Mouse (Mus musculus) MEL (cell line): ENCODE measurements around the gene Fxn. TPM values are rescaled to one million over a fixed set of nuclear protein-coding genes. Genes with fewer than 3 reads are reported as not detected.

Experiments used
- DNase-seq: peaks from one replicate; pipeline ENCODE4 v3.0.0; 2011; ENCODE audit warnings: low read depth, low spot score
- H3K27ac ChIP-seq: 2 replicates; pipeline ENCODE4 v1.5.1; 2012; ENCODE audit warnings: low read depth, mild to moderate bottlenecking, control low read depth, low read length, moderate library complexity; ENCODE audit not compliant: control insufficient read depth
- H3K27me3 ChIP-seq, 2 experiments: fragments of 150-350 bp in 1 of 2; sonication (generic) in 1 of 2; 2 replicates each; pipeline ENCODE4 v1.6.1; 2012; ENCODE audit warnings: low read length in 2 of 2, mild to moderate bottlenecking in 2 of 2, improper control_type of control experiment in 1 of 2, moderate library complexity in 1 of 2; ENCODE audit not compliant: insufficient read depth in 2 of 2, control insufficient read depth in 1 of 2
- H3K36me3 ChIP-seq, 2 experiments: 2 replicates each; pipeline ENCODE4 v1.6.1; 2012 to 2014; ENCODE audit warnings: low read length in 2 of 2, improper control_type of control experiment in 1 of 2, inconsistent platforms in 1 of 2, mild to moderate bottlenecking in 1 of 2; ENCODE audit not compliant: insufficient read depth in 2 of 2, control insufficient read depth in 1 of 2
- H3K4me1 ChIP-seq, 2 experiments: fragments of 150-350 bp in 1 of 2; sonication (generic) in 1 of 2; 2 replicates each; pipeline ENCODE4 v1.6.1; 2012; ENCODE audit warnings: low read length in 2 of 2, improper control_type of control experiment in 1 of 2, mild to moderate bottlenecking in 1 of 2; ENCODE audit not compliant: insufficient read depth in 2 of 2, control insufficient read depth in 1 of 2
- H3K4me3 ChIP-seq, 2 experiments: fragments of 150-350 bp in 1 of 2; sonication (generic) in 1 of 2; 2 replicates each; pipeline ENCODE4 v1.5.1; 2012; ENCODE audit warnings: low read depth in 2 of 2, low read length in 2 of 2, mild to moderate bottlenecking in 2 of 2, moderate library complexity in 2 of 2, control low read depth in 1 of 2, improper control_type of control experiment in 1 of 2; ENCODE audit not compliant: control insufficient read depth in 1 of 2, insufficient read depth in 1 of 2
- H3K79me2 ChIP-seq: 2 replicates; pipeline ENCODE4 v1.6.1; 2012; ENCODE audit warnings: mild to moderate bottlenecking, low read length, moderate library complexity; ENCODE audit not compliant: control insufficient read depth, poor library complexity, insufficient read depth
- H3K9ac ChIP-seq: 2 replicates; pipeline ENCODE4 v1.6.1; 2012; ENCODE audit warnings: low read depth, mild to moderate bottlenecking, control low read depth, low read length, moderate library complexity; ENCODE audit not compliant: control insufficient read depth, poor library complexity, severe bottlenecking
- H3K9me3 ChIP-seq: fragments of 150-350 bp; sonication (generic); replicated peaks from 2 replicates; pipeline ENCODE4 v1.6.1; 2012; ENCODE audit warnings: mild to moderate bottlenecking, low read length, improper control_type of control experiment, moderate library complexity; ENCODE audit not compliant: insufficient read depth
- BHLHE40 ChIP-seq: IDR thresholded peaks from 2 replicates; pipeline ENCODE4 v1.6.1; 2012; ENCODE audit warnings: low read depth, mild to moderate bottlenecking, inconsistent platforms, low read length, improper control_type of control experiment, borderline replicate concordance
- CHD2 ChIP-seq: IDR thresholded peaks from 2 replicates; pipeline ENCODE4 v1.6.1; 2011; ENCODE audit warnings: low read length, improper control_type of control experiment
- E2F4 ChIP-seq: IDR thresholded peaks from 2 replicates; pipeline ENCODE4 v1.6.1; 2011; ENCODE audit warnings: low read depth, low read length, improper control_type of control experiment, borderline replicate concordance
- NELFE ChIP-seq: IDR thresholded peaks from 2 replicates; pipeline ENCODE4 v1.6.1; 2011; ENCODE audit warnings: low read depth, low read length, improper control_type of control experiment
- NRF1 ChIP-seq: IDR thresholded peaks from 2 replicates; pipeline ENCODE4 v1.6.1; 2014; ENCODE audit warnings: low read depth, mild to moderate bottlenecking, inconsistent platforms, low read length, improper control_type of control experiment, moderate library complexity; ENCODE audit not compliant: poor library complexity, insufficient read depth, severe bottlenecking
- RAD21 ChIP-seq: IDR thresholded peaks from 2 replicates; pipeline ENCODE4 v1.6.1; 2011; ENCODE audit warnings: mild to moderate bottlenecking, low read depth, low read length, improper control_type of control experiment
- RCOR1 ChIP-seq: IDR thresholded peaks from 2 replicates; pipeline ENCODE4 v1.6.1; 2012; ENCODE audit warnings: low read depth, mild to moderate bottlenecking, inconsistent platforms, low read length, improper control_type of control experiment
- SMC3 ChIP-seq: IDR thresholded peaks from 2 replicates; pipeline ENCODE4 v1.6.1; 2011; ENCODE audit warnings: low read depth, low read length, improper control_type of control experiment
- TAL1 ChIP-seq: IDR thresholded peaks from 2 replicates; pipeline ENCODE4 v1.6.1; 2012; ENCODE audit warnings: mild to moderate bottlenecking, inconsistent platforms, low read length, moderate library complexity, mixed read lengths
- TCF12 ChIP-seq: IDR thresholded peaks from 2 replicates; pipeline ENCODE4 v1.6.1; 2014; ENCODE audit warnings: low read depth, mild to moderate bottlenecking, inconsistent platforms, low read length, improper control_type of control experiment, moderate library complexity
- ZC3H11A ChIP-seq: IDR thresholded peaks from 2 replicates; pipeline ENCODE4 v1.6.1; 2012; ENCODE audit warnings: low read depth, mild to moderate bottlenecking, inconsistent platforms, low read length, improper control_type of control experiment
- ZKSCAN1 ChIP-seq: IDR thresholded peaks from 2 replicates; pipeline ENCODE4 v1.6.1; 2012; ENCODE audit warnings: low read depth, mild to moderate bottlenecking, inconsistent platforms, low read length, improper control_type of control experiment, moderate library complexity
- ZMIZ1 ChIP-seq: IDR thresholded peaks from 2 replicates; pipeline ENCODE4 v1.6.1; 2012; ENCODE audit warnings: low read depth, mild to moderate bottlenecking, inconsistent platforms, low read length, improper control_type of control experiment, moderate library complexity
- ZNF384 ChIP-seq: IDR thresholded peaks from 2 replicates; pipeline ENCODE4 v1.6.1; 2012; ENCODE audit warnings: low read depth, mild to moderate bottlenecking, inconsistent platforms, low read length, improper control_type of control experiment
- polyA plus RNA-seq, 2 experiments: library from polyadenylated mRNA; stranded (reverse) in 1 of 2; unstranded in 1 of 2; fragments of >175 nt in 1 of 2; fragments of >200 nt in 1 of 2; gene quantifications; 2 replicates each; pipeline versions ENCODE4 v1.2.1 to v1.2.4; 2012; ENCODE audit warnings: low replicate concordance in 2 of 2, low read depth in 1 of 2; ENCODE audit not compliant: insufficient read length in 2 of 2, insufficient read depth in 1 of 2, missing spikeins in 1 of 2
- total RNA-seq: library from RNA; depleted of rRNA; stranded (reverse); fragments of 300-350 nt; gene quantifications from 2 replicates; pipeline ENCODE4 v1.2.3, GENCODE M21; 2012

The Fxn gene
- total and polyA plus RNA-seq, 3 experiments: 53.7 to 83.7 TPM; not detected in 1

GRCm38 (mm10) chr19:24262736-24263135 lies 17.7 kb downstream of the Fxn start:
- TF ChIP-seq TAL1 (no peak), RCOR1 (no peak), ZC3H11A (no peak), CHD2 (no peak), RAD21 (no peak), ZMIZ1 (no peak), ZKSCAN1 (no peak), BHLHE40 (no peak), SMC3 (no peak), NRF1 (no peak), TCF12 (no peak), E2F4 (no peak), ZNF384 (no peak)
- Histone ChIP-seq H3K4me3 (no peak overlapping the region), H3K36me3 (peaks cover 2 to 15% of the 10 kb centered on the region in 2 experiments; a peak in 3 of 4 replicates), H3K79me2 (no peaks in the 10 kb centered on the region), H3K9me3 (no peaks in the 10 kb centered on the region), H3K9ac (no peak overlapping the region), H3K27me3 (no peaks in the 10 kb centered on the region), H3K4me1 (peaks cover 4 to 14% of the 10 kb centered on the region in 2 experiments; a peak in 3 of 4 replicates), H3K27ac (no peak overlapping the region)
- DNase-seq: no peak

GRCm38 (mm10) chr19:24259390-24260351 lies 20.7 kb downstream of the Fxn start:
- H3K9me3 ChIP-seq: no peaks in the 10 kb centered on the region
- peak; percentile 1 for TF ChIP-seq TAL1
- peak; percentile 20; the same call in 1 of the 2 replicates for TF ChIP-seq NELFE
- no peak for TF ChIP-seq E2F4
- TF ChIP-seq, all 39 proteins: peak for 2
- DNase-seq: no peak
- peak overlapping the region; percentile 10; the same call in 1 of the 2 replicates for H3K27ac ChIP-seq
- H3K36me3 ChIP-seq: peaks cover 0 to 15% of the 10 kb centered on the region in 2 experiments; a peak in 2 of 4 replicates
- no peak overlapping the region for H3K4me3 ChIP-seq
- H3K9ac ChIP-seq: no peak overlapping the region
- H3K79me2 ChIP-seq: no peaks in the 10 kb centered on the region
- no peaks in the 10 kb centered on the region for H3K27me3 ChIP-seq
- peaks cover 4 to 15% of the 10 kb centered on the region in 2 experiments; a peak in 3 of 4 replicates for H3K4me1 ChIP-seq
